In genomic region chr19:3650448-3650847, GRCm38 (mm10) we compare ENCODE assay signal across 16 mouse cellular contexts.
"Had no signal": no experiment of that assay in that cellular context is flagged by ENCODE, and none has a peak within 500 bp of the region (broad histone marks: within the 10 kb centered on the region; RNA-seq: fewer than 3 reads in every experiment).

No protein-coding gene starts in this region.

- H3K4me2 ChIP-seq: intestine, embryonic 15.5 days; liver, embryonic 13.5 days; lung, embryonic 14.5 days; midbrain, embryonic 13.5 days had no signal

- ATAC-seq: hindbrain, embryonic 16.5 days; intestine, embryonic 15.5 days; lung, postnatal 0 days had no signal

- DNase-seq: layer of hippocampus, postnatal 36 days; liver, embryonic 13.5 days; lung, embryonic 14.5 days; right cerebral cortex, adult 18-20 months; right cerebral cortex, postnatal 14 days; right cerebral cortex, postnatal 4 days; thymus, adult 18-20 months; thymus, postnatal 36 days had no signal

- H3K27ac ChIP-seq: intestine, embryonic 15.5 days; kidney, postnatal 0 days; left cerebral cortex, adult 2 months; liver, embryonic 13.5 days; macrophage; midbrain, embryonic 13.5 days; stomach, postnatal 0 days had no signal

- H3K27me3 ChIP-seq: intestine, embryonic 15.5 days; liver, embryonic 13.5 days; midbrain, embryonic 13.5 days had no signal

- H3K9ac ChIP-seq: intestine, embryonic 15.5 days; liver, embryonic 13.5 days; lung, embryonic 14.5 days; midbrain, embryonic 13.5 days had no signal

- H3K9me3 ChIP-seq: intestine, embryonic 15.5 days; liver, embryonic 13.5 days had no signal

- H3K4me3 ChIP-seq: intestine, embryonic 15.5 days; left cerebral cortex, adult 2 months; liver, embryonic 13.5 days; midbrain, embryonic 13.5 days had no signal

- H3K4me1 ChIP-seq: midbrain, embryonic 13.5 days had no signal
